19 mouse cellular contexts compared by ENCODE assay signal in the genomic region with DNA sequence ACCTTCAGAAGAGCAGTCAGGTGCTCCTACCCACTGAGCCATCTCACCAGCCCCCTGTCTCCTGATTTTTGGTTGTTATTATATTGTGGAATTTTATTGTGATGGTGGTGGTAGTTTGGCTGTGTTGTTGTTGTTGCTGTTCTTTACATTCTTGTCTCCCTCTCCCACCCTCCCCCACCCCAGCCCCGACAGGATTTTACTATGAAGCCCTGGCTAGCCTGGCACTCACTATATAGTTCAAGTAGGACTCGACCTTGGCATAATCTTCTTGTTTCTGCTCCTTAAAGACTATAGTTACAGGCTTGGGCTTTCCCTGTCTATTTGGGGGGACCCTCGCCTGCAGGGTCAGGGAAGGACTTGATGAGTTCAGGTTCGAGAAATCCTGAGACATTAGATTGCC. TPM values are rescaled to one million over a fixed set of nuclear protein-coding genes. Genes with fewer than 3 reads are reported as not detected.
DNase-seq lines count a peak whose midpoint lies in the region; ATAC-seq and TF ChIP-seq lines count a peak whose summit lies in the region.
"Had no signal": no experiment of that assay in that cellular context is flagged by ENCODE, and none has a peak within 500 bp of the region (broad histone marks: within the 10 kb centered on the region; RNA-seq: fewer than 3 reads in every experiment).

No protein-coding gene starts in this region.

- no peak for DNase-seq in heart, postnatal 0 days (ENCODE audit: low spot score)
- no peak for DNase-seq in heart, postnatal 25 days (ENCODE audit: low spot score)
- no peak for DNase-seq in spleen, adult 2 months (ENCODE audit: low read depth in 1 of 2, low spot score in 2 of 2)
- no peak for DNase-seq in spleen, adult 12 weeks (ENCODE audit: low spot score)
- no peak for DNase-seq in liver, embryonic 13.5 days
- DNase-seq in urinary bladder, postnatal 10 days (ENCODE audit: low spot score), result no peak
- DNase-seq: cerebellum, postnatal 14 days; gastrocnemius, postnatal 14 days; kidney, postnatal 10 days; layer of hippocampus, postnatal 36 days; lung, postnatal 14 days; midbrain, embryonic 14.5 days; thymus, postnatal 36 days had no signal

- no peak for ATAC-seq in heart, postnatal 0 days (ENCODE audit: insufficient read depth, low read depth)
- ATAC-seq in liver, embryonic 13.5 days (ENCODE audit: low read depth), result no peak
- ATAC-seq in forebrain, embryonic 13.5 days, result no peak

- intact Hi-C loops in heart, postnatal 25 days (cut with DNase I), result loop anchor here (5.0 kb wide), 1 partner anchor 142 kb away; no protein-coding TSS in a partner anchor

- no peak for TF ChIP-seq EP300 in heart, postnatal 0 days (IDR thresholded peaks at IDR 0.05; ENCODE audit: low read depth)

- no peak overlapping the region; the same call in 1 of the 2 replicates for H3K9ac ChIP-seq in heart, postnatal 0 days (replicated peaks; ENCODE audit: low read depth, low read length)
- H3K9ac ChIP-seq in liver, embryonic 13.5 days, result peak overlapping the region; percentile 87
- H3K9ac ChIP-seq in forebrain, embryonic 13.5 days, result no peak overlapping the region
- H3K9ac ChIP-seq: heart, embryonic 12.5 days; hindbrain, embryonic 15.5 days; stomach, embryonic 15.5 days had no signal

- 72% methylated on average over 4 of the region's 4 CpGs for WGBS in heart, postnatal 0 days
- WGBS in spleen, adult 2 months, result 10% methylated on average over 4 of the region's 4 CpGs
- WGBS in liver, embryonic 13.5 days (ENCODE audit: insufficient replicate concordance), result 47% methylated on average over 4 of the region's 4 CpGs
- WGBS in forebrain, embryonic 13.5 days, result 77% methylated on average over 4 of the region's 4 CpGs

- no peaks in the 10 kb centered on the region for H3K9me3 ChIP-seq in heart, postnatal 0 days (replicated peaks; ENCODE audit: control insufficient read depth, low read length)
- no peaks in the 10 kb centered on the region for H3K9me3 ChIP-seq in liver, embryonic 13.5 days (replicated peaks)
- H3K9me3 ChIP-seq in forebrain, embryonic 13.5 days (replicated peaks), result no peaks in the 10 kb centered on the region
- H3K9me3 ChIP-seq: heart, embryonic 12.5 days; hindbrain, embryonic 15.5 days; limb, embryonic 10.5 days; stomach, embryonic 15.5 days had no signal

- H3K4me1 ChIP-seq in heart, postnatal 0 days (ENCODE audit: control insufficient read depth, insufficient read depth), result 0 out of 2 replicates have a peak, but pooled peaks cover 9% of the 10 kb centered on the region
- peaks cover 30% of the 10 kb centered on the region for H3K4me1 ChIP-seq in spleen, adult 2 months (ENCODE audit: control insufficient read depth, insufficient read depth, insufficient read length)
- H3K4me1 ChIP-seq in liver, embryonic 13.5 days (replicated peaks), result peaks cover 67% of the 10 kb centered on the region
- H3K4me1 ChIP-seq in forebrain, embryonic 13.5 days, result peaks cover 11% of the 10 kb centered on the region; the same call in 1 of the 2 replicates

- H3K4me3 ChIP-seq in heart, postnatal 0 days (ENCODE audit: low read depth, low read length), result no peak overlapping the region
- peak overlapping the region; percentile 54 for H3K4me3 ChIP-seq in spleen, adult 2 months (ENCODE audit: extremely low read depth, insufficient read depth, insufficient read length)
- peak overlapping the region; percentile 71 for H3K4me3 ChIP-seq in liver, embryonic 13.5 days (replicated peaks)
- no peak overlapping the region for H3K4me3 ChIP-seq in forebrain, embryonic 13.5 days
- H3K4me3 ChIP-seq: erythroblast, embryonic 14.5 days; heart, embryonic 12.5 days; hindbrain, embryonic 15.5 days; limb, embryonic 10.5 days; stomach, embryonic 15.5 days had no signal

- H3K36me3 ChIP-seq in heart, postnatal 0 days (replicated peaks; ENCODE audit: control insufficient read depth, insufficient read depth, low read length), result peaks cover 17% of the 10 kb centered on the region; the same call in 1 of the 2 replicates
- H3K36me3 ChIP-seq in spleen, adult 2 months (ENCODE audit: control insufficient read depth, insufficient read depth, low read length), result peaks cover 38% of the 10 kb centered on the region
- peaks cover 28% of the 10 kb centered on the region for H3K36me3 ChIP-seq in liver, embryonic 13.5 days
- H3K36me3 ChIP-seq in forebrain, embryonic 13.5 days (ENCODE audit: poor library complexity, severe bottlenecking), result no peaks in the 10 kb centered on the region
- H3K36me3 ChIP-seq: hindbrain, embryonic 15.5 days; limb, embryonic 10.5 days; stomach, embryonic 15.5 days had no signal

- TF ChIP-seq POLR2A in spleen, adult 2 months (IDR thresholded peaks at IDR 0.05; ENCODE audit: low read depth, low read length), result no peak

- H3K27ac ChIP-seq in heart, postnatal 0 days (ENCODE audit: low read depth), result 0 out of 2 replicates have a peak overlapping the region, but pooled peaks have one; percentile 30
- H3K27ac ChIP-seq in spleen, adult 2 months (ENCODE audit: insufficient read depth, low read length), result peak overlapping the region; percentile 96
- H3K27ac ChIP-seq in liver, embryonic 13.5 days, result peak overlapping the region; percentile 90
- no peak overlapping the region for H3K27ac ChIP-seq in forebrain, embryonic 13.5 days
- H3K27ac ChIP-seq: hindbrain, embryonic 15.5 days; limb, embryonic 10.5 days had no signal

- no peaks in the 10 kb centered on the region for H3K27me3 ChIP-seq in heart, postnatal 0 days (ENCODE audit: control insufficient read depth, insufficient read depth, low read length)
- no peaks in the 10 kb centered on the region for H3K27me3 ChIP-seq in spleen, adult 2 months (ENCODE audit: control insufficient read depth, insufficient read depth, low read length)
- no peaks in the 10 kb centered on the region for H3K27me3 ChIP-seq in liver, embryonic 13.5 days
- peaks cover 10% of the 10 kb centered on the region; the same call in 1 of the 2 replicates for H3K27me3 ChIP-seq in forebrain, embryonic 13.5 days
- H3K27me3 ChIP-seq: stomach, embryonic 15.5 days had no signal

- TF ChIP-seq CTCF in heart, postnatal 0 days (IDR thresholded peaks at IDR 0.05; ENCODE audit: low read depth), result no peak
- TF ChIP-seq CTCF in spleen, adult 2 months (IDR thresholded peaks at IDR 0.05; ENCODE audit: extremely low read depth, insufficient read depth, insufficient read length, insufficient replicate concordance), result no peak

- H3K4me2 ChIP-seq in heart, postnatal 0 days (ENCODE audit: low read depth, low read length), result peak overlapping the region; percentile 12; the same call in 1 of the 2 replicates
- peak overlapping the region; percentile 95 for H3K4me2 ChIP-seq in liver, embryonic 13.5 days
- no peak overlapping the region for H3K4me2 ChIP-seq in forebrain, embryonic 13.5 days
- H3K4me2 ChIP-seq: hindbrain, embryonic 15.5 days had no signal

RNA-seq across cellular contexts. Expression of gene Apobec3, which starts 2.9 kb away (rescaled TPM):
- total RNA-seq in heart, postnatal 0 days (2014; rRNA removed; ENCODE audit: low replicate concordance), result 2.3 and 5.1 TPM in 2 replicates
- 6.3 and 6.6 TPM in 2 replicates for polyA plus RNA-seq in heart, postnatal 0 days (2015; fragmentation: Nextera tagmentation; extraction: Ambion mirVana)
- total RNA-seq in heart, postnatal 25 days (2021), result 1 to 10 TPM; 6.3 to 6.4 TPM
- polyA plus RNA-seq in spleen, adult 2 months (2012; rRNA removed), result 99.9 and 104 TPM in 2 replicates
- 41.7 and 53.3 TPM in 2 replicates for polyA plus RNA-seq in liver, embryonic 13.5 days (2015; fragmentation: Nextera tagmentation; extraction: Ambion mirVana)
- polyA plus RNA-seq in forebrain, embryonic 13.5 days (2015; fragmentation: Nextera tagmentation; extraction: Ambion mirVana), result 5.8 and 6.6 TPM in 2 replicates

RNA-seq across cellular contexts. Expression of gene Cbx6, which starts 59.9 kb away (rescaled TPM):
- total RNA-seq in heart, postnatal 0 days (2014; rRNA removed; ENCODE audit: low replicate concordance), result 47.3 and 51.8 TPM in 2 replicates
- 24.9 and 25.6 TPM in 2 replicates for polyA plus RNA-seq in heart, postnatal 0 days (2015; fragmentation: Nextera tagmentation; extraction: Ambion mirVana)
- total RNA-seq in heart, postnatal 25 days (2021), result 10 to 100 TPM; 27.9 to 33.5 TPM
- polyA plus RNA-seq in spleen, adult 2 months (2012; rRNA removed), result 24.4 and 33.6 TPM in 2 replicates
- polyA plus RNA-seq in liver, embryonic 13.5 days (2015; fragmentation: Nextera tagmentation; extraction: Ambion mirVana), result 9.7 and 10.2 TPM in 2 replicates
- 39.0 and 43.8 TPM in 2 replicates for polyA plus RNA-seq in forebrain, embryonic 13.5 days (2015; fragmentation: Nextera tagmentation; extraction: Ambion mirVana)

Comparison
In these comparisons a context has a peak if more than half of its experiments do, and no peak if none do; other contexts are left out.
1. H3K4me3 ChIP-seq: peak in spleen, adult 2 months (single experiment) and liver, embryonic 13.5 days (single experiment); none in heart, postnatal 0 days (single experiment) and forebrain, embryonic 13.5 days (single experiment).